Mouse (Mus musculus): ENCODE results near the gene Slc12a9.

The Slc12a9 gene

DNA sequence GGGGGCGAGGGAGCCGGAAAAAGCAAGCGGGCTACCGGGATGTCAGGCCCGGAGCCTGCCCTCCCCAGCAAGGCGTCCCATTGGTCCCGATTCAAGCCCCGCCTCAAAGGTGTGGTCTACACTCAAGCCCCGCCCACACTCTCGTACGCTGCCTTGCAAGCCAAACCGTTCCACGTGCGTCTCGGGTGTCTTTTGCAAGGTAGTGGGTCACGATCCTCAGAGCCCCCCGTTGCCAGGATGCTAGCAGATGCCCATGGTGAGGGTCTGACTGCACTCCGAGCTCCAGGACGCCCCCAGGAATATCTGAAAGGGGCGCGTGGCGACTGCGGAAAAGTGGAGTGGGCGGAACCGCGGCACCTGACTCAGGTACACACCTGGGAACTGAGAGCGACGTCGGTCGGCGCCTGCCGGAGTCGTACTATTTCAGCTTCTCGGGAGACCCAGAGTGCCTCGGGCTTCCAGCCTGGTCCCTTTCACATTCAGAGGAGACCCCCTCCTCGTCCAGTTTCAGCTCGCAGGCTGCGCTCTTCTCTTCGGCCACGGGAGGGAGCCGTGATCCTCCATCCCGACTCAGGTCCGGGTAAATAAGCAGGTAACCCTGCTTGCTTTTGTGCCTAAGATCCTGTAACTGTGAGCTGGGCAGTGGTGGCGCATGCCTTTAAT, at the start of gene Slc12a9:
Gene Slc12a9 (minus strand): TSS at position 86 of the 663 bp plus-strand sequence.
- peak; percentile 97 for DNase-seq

GRCm38 (mm10) chr5:137381152-137381551, 47.8 kb upstream of the Slc12a9 start:
- peak; percentile 69 for DNase-seq

GRCm38 (mm10) chr5:137377603-137378002, 44.2 kb upstream of the Slc12a9 start:
- no peak for DNase-seq

DNA sequence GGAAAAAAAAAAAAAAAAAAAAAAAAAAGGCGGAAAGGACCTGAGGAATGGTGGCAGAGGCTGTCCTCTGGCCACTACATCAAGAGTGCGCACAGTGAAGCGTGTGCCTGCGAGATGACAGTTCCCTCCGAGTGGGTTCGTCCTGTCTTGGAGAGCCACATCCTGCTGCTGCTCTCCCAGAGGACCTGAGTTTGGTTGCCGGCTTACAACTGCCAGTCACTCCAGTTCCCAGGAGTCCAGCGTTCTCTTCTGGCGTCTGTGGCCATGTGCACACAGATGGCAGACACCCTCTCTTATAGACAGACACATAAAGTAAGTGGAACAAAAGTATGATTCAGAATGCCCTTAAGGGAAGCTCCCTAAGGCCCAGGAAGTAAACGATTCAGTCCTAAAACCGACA, 43.8 kb upstream of the Slc12a9 start:
- no peak for DNase-seq

DNA sequence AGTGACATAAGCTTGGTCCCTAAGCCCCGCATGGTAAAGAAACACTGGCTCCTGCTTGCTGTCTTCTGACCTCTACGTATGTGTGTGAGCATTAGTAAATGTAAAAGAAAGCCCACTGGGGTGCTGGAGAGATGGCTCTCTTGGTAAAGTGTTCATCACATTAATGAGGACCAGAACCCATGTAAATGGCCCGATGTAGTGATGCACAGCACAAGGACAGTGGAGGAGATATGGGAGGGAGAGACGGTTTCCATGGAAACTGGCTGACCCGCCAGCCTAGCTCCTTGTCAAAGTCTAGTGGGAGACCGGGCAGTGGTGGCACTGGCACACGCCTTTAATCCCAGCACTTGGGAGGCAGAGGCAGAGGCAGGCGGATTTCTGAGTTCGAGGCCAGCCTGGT, 43.3 kb upstream of the Slc12a9 start:
- no peak for DNase-seq

- no peak for DNase-seq
Measured at GRCm38 (mm10) chr5:137376198-137376597, 42.8 kb upstream of the Slc12a9 start.

DNA sequence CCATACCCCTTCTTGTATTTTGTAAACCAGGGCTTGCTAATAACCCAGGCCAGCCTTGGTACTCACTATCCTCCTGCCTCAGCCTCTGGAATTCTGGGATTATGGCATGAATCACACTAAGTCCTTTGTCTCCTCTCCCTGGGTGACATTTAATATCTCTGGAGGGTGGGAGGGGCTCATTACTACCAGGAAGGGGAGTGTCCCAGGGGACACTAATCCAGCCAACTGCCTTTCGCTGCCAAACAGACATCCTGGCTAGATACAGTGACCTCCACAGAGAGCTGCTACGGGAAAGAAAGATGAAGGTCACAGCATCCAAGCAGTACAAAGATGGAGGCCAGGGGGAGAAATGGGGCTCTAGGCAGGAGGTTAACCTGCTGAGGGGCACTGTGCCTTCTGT, 42.2 kb upstream of the Slc12a9 start:
- no peak for DNase-seq

DNA sequence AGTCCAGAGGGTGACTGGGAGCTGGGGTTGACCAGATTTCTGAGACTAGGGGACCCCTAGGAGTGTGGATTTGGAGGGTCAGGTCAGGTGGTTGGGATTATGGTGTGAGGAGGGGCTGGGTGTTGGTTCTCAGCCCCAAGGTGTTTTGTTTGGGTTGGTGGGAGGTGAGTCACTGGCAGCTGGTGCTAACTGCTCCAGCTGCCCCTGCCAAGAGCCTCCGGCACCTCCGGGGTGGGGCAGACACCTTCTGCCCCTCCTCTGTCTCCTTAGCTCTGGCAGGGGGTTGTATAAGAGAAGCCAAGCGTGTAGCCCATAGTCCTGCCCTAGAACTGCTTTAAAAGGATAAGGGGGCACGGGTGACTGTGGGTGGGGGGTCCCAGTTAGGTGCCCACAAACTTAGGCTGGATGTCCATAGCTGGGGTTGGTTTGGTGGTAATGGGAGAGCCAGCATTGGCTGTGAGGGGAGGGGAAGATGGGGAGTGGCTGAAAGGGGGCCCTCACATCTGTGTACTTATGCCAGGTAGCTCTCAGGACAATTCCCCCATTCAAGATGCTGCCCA, 41.2 kb upstream of the Slc12a9 start:
- DNase-seq, result no peak

DNA sequence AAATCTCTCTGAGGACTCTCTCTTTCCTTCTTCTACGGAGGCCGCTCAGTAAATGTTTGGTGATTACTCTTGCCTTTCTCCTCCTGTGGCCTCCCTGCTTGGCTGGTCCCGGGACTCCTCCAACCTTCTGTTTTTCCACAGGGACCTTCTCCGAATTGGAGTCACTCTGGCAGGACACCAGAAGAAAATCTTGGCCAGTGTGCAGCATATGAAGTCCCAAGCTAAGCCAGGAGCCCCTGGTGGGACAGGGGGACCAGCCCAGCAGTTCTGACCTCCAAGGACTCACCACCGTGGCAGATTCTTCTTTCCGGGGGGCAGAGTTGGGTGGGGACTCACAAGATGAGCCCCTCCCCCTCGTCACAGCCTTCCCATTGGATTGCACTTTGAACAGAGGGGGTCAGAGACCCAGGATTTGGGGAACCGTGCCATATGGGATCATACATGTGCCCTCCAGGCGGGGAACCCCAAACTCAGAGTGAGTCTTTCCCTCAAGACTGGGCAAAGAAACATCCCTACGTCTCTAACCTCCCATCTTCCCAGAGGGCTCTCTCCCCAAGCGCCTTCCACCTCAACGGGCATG, 40.1 kb upstream of the Slc12a9 start:
- DNase-seq, result no peak

DNA sequence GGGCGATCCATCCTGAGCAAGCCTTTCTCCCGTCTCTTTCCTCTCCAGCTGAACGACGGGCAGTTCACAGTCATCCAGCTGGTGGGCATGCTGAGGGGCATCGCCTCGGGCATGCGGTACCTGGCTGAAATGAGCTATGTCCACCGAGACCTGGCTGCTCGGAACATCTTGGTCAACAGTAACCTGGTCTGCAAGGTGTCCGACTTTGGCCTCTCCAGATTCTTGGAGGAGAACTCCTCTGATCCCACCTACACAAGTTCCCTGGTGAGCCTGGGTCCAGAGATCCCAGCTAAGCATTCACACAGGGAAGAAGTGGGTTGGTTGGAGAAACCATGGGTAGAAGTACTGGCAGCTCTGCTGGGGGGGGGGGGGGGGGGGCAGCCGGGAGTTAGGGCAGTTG, 36.3 kb upstream of the Slc12a9 start:
- DNase-seq, result no peak

GRCm38 (mm10) chr5:137358382-137358781, 25.0 kb upstream of the Slc12a9 start:
- DNase-seq, result peak; percentile 30

- no peak for DNase-seq
Measured at GRCm38 (mm10) chr5:137354091-137354490, 20.7 kb upstream of the Slc12a9 start.

DNA sequence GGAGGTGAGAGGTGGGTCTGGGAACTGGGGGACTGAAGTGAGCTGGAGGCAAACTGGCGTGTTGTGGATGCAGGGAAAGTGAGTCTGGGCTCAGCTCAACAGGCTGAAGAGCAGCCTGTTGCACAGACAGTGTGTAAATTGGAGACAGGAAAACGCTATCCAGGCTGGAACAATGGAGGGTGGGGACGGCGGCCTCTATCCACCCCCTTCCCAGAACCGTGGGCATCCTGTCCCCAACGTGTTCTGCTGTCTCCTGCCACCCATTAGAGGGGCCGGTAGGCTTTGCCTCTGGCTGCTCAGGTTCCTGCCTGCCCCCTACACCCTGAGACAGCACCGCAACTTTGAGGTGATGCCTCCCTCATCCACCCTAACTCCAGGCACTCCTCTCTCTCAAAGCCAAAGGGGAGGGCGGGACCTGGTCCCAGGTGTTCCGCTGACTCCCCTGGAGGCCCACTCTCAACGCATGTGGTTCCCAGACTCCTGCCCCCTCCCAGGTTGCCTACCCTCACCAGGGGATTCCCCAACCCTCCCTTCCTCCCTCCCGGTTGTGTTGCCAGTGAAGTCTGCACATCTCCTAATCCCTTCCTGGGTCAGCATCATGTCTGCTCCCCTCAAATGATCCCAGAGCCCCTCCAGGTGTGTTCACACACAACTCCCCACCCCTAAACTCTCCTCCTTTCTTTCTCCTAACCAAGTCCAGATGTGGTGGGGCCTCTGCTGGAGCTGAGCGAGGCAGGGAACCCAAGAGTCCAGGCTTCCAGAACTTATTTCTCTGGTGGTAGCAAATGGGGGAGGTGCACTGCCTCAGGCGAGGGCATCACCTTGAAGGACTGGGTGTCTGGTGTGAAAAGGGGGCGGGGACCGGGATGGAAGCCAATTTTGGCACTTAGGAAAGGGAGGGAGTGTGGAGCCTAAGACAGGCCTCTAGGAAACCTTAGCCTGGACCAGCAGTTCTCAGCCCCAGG, 18.9 kb upstream of the Slc12a9 start:
- no peak for DNase-seq

DNA sequence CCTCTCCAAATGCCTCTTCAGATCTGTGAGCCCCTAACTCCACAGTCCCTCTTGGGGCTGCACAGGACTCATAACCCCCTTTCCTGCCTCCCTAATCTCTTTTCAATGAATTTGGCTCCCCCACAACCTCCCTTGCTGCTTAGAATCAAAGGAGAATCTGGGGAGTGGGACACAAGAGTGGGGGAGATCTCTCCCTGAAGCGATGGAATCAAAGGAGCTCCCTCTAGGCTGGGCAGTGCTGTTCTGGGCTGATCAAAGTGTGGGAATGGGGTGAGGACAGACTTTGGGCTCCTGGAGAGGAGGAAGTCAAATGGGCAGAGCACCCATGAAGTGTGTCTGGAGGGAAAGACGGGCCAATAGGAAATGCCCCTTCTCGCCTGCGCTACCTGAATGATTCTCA, 18.0 kb upstream of the Slc12a9 start:
- DNase-seq, result no peak

DNA sequence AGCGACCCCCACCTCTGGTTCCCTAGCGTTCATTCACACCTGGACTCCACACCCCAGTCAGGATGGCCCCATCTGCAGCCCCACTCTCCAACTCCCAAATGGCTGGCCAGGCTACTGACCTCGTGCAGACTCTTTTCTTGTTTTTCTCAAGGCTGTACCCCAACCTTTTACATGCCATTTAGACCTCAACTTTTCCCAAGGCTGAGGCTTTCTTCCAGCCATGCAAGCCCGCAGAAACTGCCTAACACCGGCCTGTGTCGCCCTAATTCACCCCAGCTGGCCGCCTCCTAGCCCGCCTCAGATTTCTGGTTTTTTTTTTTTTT, 17.6 kb upstream of the Slc12a9 start:
- DNase-seq, result no peak

DNA sequence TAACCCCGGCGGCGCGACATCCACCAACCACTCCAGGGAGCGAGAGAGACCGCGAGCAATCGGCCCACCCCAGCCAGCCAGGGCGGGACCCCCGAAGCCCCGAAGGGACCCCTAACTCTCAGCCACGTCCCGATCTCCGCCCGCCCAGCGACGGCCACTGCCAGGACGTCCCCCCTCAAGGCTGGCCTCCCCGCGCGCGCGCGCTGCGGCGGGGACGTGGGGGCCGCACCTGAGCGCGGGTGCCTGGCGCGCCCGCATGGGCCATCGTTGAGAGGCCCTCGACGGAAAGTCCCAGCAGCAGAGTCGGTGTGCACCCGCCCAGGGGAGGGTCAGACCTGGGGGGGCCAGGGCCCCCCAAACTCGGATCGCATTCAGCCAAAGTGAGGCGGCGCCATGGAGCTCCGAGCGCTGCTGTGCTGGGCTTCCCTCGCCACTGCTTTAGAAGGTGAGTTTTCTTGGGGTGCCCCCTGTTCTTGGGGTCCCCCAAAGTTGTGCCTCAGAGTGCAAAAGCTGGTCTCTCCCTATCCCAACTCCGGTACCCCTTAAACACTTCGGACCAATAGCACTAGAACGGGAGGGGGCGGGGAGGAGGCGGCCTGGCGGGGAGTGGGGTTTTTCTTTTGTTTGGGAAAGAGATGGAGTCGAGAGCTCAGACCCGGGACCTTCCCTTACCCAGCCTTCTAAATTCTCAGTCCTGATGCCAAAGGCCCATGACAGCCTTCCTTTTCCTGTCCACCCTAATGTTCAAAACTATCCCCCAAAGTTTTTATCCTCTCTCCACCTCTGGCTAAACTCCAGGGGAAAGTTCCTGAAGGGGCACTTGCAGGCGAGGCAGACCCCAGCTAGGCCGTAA, 17.0 kb upstream of the Slc12a9 start:
- no peak for DNase-seq

GRCm38 (mm10) chr5:137349384-137350204, 16.2 kb upstream of the Slc12a9 start, which contains the start of gene Ephb4:
TSS of gene Ephb4 (plus strand) at chr5:137350109.
- DNase-seq, result peak; percentile 15

DNA sequence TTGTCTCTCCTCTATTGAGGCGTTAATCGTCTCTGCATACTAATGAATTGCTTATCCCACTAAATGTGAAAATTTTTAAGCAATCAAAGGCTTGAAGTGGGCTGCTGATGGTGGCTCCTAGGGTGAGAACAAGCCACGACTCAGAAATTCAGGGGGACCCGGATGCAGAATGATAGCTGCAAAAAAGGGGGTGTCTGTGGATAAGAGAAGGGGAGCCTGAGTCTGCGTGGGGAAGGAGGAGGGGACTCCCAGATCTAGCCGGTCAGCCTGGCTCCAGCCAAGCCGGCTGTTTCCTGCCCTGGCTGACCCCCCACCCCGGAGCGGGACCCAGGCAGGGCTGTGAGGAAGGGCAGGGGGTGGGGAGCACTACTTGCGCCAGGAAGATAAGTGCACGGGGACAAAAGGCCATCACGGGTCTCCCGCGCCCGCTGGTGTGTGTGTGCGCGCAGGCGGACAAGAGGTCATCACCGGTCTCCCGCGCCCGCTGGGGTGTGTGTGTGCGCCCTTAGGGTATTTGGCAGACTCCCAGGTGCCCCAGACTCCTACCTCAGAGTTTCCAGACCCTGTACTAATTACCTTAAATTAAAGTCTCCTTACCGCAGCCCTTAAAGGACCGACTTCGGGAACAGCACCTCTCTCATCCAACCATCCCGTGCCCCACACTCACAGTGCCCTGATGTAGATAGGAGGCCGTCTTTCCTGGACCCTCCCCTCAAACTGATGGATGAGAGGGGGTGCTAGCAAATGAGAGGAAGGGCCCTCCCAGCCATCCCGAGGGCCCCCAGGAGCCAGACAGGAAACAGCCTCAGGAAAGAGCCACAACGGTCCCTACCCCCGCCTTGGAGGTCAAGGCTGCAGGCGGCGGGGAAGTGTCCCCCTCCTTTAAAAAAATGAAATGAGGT, 15.3 kb upstream of the Slc12a9 start:
- no peak for DNase-seq

DNA sequence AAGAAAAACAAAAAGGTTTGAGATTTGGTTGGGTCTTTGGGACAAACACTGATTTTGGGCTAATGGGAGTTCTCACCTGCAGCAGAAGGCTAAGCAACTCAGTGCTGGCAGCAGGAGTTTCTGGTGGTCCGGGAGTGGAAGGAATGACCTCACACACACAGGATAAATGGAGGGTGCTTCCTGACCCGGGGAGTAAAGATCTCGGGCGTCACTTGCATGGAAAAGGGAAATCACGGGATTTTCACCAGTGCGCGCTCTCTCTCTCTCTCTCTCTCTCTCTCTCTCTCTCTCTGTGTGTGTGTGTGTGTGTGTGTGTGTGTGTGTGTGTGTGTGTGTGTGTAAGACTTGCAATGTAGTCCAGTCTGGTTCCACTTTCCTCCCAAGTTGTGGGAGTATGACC, 14.5 kb upstream of the Slc12a9 start:
- DNase-seq, result no peak

DNA sequence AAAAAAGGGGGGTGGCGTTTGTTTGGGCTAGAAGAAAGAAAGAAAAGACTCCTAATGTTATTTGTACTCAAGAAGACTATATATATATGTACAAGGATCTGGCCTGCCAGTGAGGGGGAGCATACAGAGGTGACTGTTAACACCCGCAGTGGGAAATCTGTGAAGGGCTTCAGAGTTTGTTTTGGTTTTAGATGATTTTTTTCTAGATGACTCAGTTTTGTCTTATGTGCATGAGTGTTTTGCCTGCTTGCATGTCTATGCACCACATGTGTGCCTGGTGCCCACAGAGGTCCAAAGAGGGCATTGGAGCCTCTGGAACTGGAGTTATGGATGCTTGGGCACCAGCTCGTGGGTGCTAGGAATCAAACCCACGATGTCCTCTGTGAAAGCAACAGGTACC, 13.6 kb upstream of the Slc12a9 start:
- DNase-seq, result no peak

DNA sequence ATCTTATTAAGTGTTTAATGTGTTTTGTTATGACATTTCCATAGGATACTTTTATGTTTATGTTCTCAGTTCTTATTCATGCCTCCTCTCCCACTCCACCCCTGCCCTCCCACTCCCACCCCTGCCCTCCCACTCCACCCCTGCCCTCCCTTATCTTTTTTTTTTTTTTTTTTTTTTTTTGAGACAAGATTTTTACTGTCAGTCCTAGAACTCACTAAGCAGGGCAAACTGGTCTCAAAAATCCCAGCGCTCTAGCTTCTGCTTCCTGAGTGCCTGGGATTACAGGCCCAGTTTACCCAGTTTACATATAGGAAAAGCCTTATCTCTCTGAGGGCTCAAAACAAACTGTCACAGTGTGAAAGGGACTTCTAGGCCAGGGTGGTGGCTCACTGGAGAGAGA, 13.0 kb upstream of the Slc12a9 start:
- DNase-seq, result no peak

All from thymus, postnatal 25 days (tissue).